Mouse (Mus musculus): ENCODE data around the gene Ubtf. TPM values are rescaled to one million over a fixed set of nuclear protein-coding genes. Genes with fewer than 3 reads are reported as not detected.

The Ubtf gene
- polyA plus RNA-seq, 1 experiment from 2014 or later = 78.2 TPM

DNA sequence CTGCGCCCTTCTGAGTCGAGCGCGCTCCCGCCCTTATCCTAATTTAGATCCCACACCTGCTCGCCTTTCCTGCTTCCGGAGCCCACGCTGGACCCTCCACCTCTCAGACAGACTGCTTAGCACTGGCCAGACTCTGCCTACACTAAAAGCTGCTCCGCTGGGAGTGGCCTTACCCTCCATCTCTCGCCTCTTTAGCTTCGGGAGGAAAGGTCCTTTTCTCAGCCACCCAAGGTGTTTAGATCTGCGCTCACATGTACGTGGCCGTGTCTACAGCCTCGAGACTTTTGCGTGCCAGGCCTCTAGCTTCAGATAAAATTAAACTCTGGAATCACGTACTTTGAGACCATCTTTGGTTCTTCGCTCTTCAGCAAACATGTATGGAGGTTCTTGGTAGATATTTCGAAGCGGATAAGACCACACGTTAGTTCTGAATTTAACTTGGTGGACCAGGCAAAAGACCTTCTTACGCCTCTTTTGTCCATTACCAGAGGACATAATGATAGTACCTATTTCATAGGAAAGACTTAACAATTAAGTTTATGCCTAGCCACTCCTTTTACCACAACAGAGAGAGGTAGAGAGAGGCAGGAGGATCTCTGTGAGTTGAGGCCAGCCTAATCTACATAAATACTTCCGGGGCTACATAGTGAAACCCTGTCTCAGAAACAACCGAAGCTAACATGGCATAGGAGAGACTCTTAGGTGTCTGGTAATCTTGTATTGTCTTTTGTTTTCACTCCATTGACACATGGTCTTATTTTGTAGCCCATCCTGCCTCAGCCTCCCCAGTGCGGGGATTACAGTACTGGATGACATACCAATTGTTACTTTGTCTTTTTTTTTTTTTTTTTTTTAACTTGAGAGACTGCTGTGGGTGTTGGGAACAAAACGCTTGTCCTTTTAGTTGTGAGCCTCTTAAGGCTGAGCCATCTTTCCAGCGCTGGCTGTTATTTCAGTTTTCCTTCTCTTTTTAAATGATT is 21.7 kb downstream of the Ubtf start:
- H3K27me3 ChIP-seq = no peaks in the 10 kb centered on the region
- peak overlapping the region; percentile 93 for H3K4me2 ChIP-seq
- H3K4me3 ChIP-seq = peak overlapping the region; percentile 88
- H3K4me1 ChIP-seq (replicated peaks) = peaks cover 30% of the 10 kb centered on the region
- ATAC-seq (ENCODE audit: low read depth) = peak; percentile 37
- peak overlapping the region; percentile 98 for H3K27ac ChIP-seq (replicated peaks)
- no peaks in the 10 kb centered on the region for H3K9me3 ChIP-seq
- peak overlapping the region; percentile 97 for H3K9ac ChIP-seq
- H3K36me3 ChIP-seq = peaks cover 16% of the 10 kb centered on the region
- whole genome bisulfite sequencing = 25% methylated on average over 27 of the region's 27 CpGs

DNA sequence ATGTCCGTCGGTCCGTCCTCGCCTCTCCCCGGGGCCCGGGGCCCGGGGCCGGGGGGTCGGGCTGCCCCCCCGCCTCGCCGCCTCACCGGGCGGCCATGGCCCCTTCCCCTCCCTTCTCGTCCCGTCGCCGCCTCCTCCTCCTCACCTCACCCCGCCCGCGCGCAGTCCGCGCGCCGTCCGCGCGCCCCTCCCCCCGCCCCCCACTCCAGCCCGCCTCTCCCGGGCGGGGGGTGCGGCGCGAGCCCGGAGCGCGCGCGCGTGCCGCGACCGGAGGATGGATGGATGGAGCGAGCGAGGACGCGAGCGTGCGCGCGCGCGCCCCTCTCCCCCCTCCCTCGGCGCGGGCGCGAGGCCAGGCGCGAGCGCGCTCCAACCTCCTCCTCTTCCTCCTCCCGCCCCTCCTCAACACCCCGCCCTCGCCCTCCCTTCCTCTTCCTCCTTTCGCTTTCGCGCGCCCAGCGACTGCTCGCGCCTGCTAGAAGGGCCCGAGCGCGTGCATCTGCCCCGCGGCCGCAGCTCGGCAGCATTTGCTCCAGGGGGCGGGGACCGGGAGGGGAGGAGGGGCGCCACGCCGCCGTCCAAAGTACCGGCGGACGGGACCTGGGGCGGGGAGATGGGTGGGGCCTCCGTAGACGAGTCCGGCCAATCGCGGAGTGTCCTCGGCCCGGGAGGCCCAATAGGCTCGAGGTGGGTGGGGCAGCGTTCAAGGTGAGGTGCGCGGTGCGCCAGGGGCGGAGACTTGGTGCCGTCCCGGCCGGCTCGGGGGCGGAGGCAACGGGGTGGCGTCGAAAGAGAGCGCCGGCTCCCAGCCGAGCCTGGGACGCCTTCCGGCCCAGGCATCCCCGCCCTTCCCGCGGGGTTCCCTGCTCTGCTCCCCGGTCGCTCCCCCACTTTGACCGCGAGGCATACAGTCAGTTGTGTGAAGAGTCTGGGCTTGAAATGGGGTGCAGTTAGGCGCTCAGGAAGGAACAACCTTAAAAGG is 22.8 kb downstream of the Ubtf start, which contains the start of gene Atxn7l3:
TSS of gene Atxn7l3 (minus strand) at position 141 of the 982 bp plus-strand sequence.
- WGBS = under 1% methylated on average over 69 of the region's 125 CpGs
- Histone ChIP-seq H3K27ac (replicated peaks) (peak within 1 kb of the TSS; percentile 98), H3K9me3 (no peaks in the 10 kb centered on the region), H3K4me3 (peak within 1 kb of the TSS; percentile 88), H3K27me3 (no peaks in the 10 kb centered on the region), H3K4me2 (peak within 1 kb of the TSS; percentile 93), H3K36me3 (peaks cover 27% of the 10 kb centered on the region), H3K9ac (peak within 1 kb of the TSS; percentile 97), H3K4me1 (replicated peaks) (peaks cover 30% of the 10 kb centered on the region)
- peak; percentile 95 for ATAC-seq (ENCODE audit: low read depth)

DNA sequence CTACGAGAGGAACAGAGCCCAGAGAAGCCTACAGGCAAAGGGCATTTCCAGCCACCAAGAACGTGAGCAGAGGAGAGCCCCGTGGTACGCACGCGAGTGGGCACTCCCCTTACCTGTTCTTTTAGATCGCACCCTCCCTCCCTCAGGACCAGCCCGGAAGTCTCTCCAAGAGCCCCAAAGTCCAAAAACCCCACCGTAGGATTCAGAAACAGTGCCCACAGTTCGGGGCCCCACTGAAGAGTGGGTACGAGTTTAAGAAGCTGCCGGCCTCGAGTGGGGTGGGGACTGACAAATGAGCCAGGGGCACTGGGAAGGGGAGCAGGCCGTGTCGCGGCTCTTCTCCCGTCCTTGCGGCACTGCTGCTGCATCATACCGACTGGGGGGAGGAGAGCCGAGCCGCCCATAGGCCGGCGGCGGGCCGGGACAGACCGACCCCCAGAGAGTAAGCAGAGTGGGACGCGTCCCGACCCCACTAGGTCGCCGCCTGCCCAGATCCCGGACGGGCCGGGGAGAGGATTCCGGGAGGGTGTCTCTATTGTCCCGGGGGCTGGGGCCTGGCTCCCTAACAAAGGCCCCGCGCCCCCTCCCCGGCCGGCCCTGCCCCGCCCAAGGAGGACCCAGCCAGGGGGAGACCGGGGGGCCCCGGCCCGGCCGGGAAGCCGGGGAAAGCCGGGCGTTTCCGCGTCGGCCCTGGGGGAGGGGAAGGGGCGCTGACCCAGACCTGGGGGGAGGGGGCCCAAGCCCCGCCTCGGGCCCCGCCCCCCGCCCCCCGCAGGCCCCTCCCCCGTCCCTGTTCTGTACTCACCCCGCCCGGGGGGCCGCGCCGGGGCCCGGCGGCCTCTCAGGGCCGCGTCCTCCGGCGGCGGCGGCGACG is 23.7 kb downstream of the Ubtf start:
- H3K9ac ChIP-seq = peak overlapping the region; percentile 97
- peak overlapping the region; percentile 93 for H3K4me2 ChIP-seq
- peak; percentile 28 for ATAC-seq (ENCODE audit: low read depth)
- no peaks in the 10 kb centered on the region for H3K9me3 ChIP-seq
- peaks cover 36% of the 10 kb centered on the region for H3K36me3 ChIP-seq
- peaks cover 30% of the 10 kb centered on the region for H3K4me1 ChIP-seq (replicated peaks)
- peak overlapping the region; percentile 98 for H3K27ac ChIP-seq (replicated peaks)
- peak overlapping the region; percentile 88 for H3K4me3 ChIP-seq
- WGBS = under 1% methylated on average over 39 of the region's 73 CpGs
- no peaks in the 10 kb centered on the region for H3K27me3 ChIP-seq

DNA sequence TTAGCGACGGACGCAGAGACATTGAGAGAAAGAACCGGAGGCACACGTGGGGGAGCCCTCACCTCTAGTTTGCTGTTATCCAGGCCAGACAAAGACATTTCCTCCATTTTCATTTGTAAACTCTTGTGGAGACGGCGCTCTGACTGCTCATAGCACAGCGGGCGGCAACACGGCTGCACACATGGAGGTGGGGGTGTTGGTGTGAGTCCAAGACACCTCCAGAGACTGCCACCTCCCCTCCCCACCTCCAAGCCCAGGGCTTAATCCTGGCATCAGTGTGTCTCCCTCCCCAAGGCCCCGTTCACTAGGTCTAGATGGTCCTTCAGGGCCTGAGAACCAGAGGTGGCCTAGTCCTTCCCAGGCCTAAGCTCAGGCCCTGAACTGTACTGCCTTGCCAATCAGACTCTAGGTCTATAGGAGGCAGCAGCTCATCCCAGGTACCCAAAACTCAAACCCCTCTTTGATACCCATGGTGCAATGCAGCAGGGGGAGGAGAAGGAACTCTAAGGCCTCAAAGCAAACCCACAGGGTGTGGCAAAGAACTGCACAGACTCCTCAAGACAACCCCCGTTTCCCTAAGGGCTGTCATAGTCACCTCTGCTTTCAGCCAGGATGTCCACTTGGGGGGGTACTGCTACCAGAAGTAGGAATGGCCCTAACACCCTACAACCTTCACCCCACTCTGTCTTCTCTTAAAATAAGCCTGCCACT is 24.5 kb downstream of the Ubtf start:
- WGBS = 69% methylated on average over 12 of the region's 12 CpGs
- H3K4me2 ChIP-seq = peak overlapping the region; percentile 93
- peak overlapping the region; percentile 97 for H3K9ac ChIP-seq
- H3K36me3 ChIP-seq = peaks cover 44% of the 10 kb centered on the region
- ATAC-seq (ENCODE audit: low read depth) = peak; percentile 0; the same call in 1 of the 2 replicates
- no peaks in the 10 kb centered on the region for H3K27me3 ChIP-seq
- peak overlapping the region; percentile 98 for H3K27ac ChIP-seq (replicated peaks)
- peak overlapping the region; percentile 88 for H3K4me3 ChIP-seq
- H3K9me3 ChIP-seq = no peaks in the 10 kb centered on the region
- peaks cover 30% of the 10 kb centered on the region for H3K4me1 ChIP-seq (replicated peaks)

DNA sequence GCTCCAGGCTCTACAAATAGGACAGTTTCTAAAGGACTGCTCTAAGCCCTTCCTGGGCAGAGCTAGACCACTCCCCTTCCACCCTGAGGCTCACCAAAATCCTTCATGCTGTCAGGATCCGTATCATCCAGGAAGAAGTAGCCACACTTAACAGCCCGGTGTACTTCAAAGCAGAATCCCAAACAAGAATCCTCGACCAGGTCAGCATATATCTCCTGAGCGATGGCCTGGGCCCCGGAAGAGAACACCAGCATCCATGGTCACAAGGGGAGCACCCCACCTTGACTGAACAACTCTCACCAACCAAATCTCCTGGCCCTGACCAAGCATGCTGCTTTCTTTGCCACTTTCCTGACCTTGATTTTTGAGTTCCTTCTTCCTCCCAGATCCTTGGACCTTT is 25.1 kb downstream of the Ubtf start:
- no peaks in the 10 kb centered on the region for H3K9me3 ChIP-seq
- peaks cover 50% of the 10 kb centered on the region for H3K36me3 ChIP-seq
- H3K27ac ChIP-seq (replicated peaks) = 0 out of 2 replicates have a peak overlapping the region, but pooled peaks have one; percentile 98
- peak overlapping the region; percentile 97 for H3K9ac ChIP-seq
- peak overlapping the region; percentile 93 for H3K4me2 ChIP-seq
- WGBS = 82% methylated on average over 5 of the region's 5 CpGs
- H3K27me3 ChIP-seq = no peaks in the 10 kb centered on the region
- H3K4me3 ChIP-seq = peak overlapping the region; percentile 88
- peaks cover 30% of the 10 kb centered on the region for H3K4me1 ChIP-seq (replicated peaks)
- no peak for ATAC-seq (ENCODE audit: low read depth)

DNA sequence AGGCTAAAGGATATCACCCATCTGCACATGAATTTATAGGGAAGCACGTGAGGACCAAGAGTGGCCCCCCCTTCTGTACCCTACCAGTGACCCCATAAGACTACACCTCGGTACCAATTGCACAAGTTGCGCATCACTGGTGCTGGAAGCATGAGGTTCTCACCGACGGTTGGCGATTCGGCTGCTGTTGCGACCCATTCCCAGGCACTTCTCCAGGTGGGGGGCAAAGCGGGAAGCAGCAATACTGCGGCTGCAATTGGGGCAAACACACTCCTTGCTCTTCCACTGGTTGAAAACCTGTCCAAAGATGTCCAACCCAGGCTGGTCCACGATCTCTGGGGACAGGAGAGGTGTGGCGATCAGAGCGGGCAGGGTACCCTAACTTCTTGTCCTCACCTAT is 25.6 kb downstream of the Ubtf start:
- peak overlapping the region; percentile 97; the same call in 1 of the 2 replicates for H3K9ac ChIP-seq
- H3K27me3 ChIP-seq = no peaks in the 10 kb centered on the region
- H3K27ac ChIP-seq (replicated peaks) = no peak overlapping the region
- WGBS = 94% methylated on average over 13 of the region's 13 CpGs
- no peaks in the 10 kb centered on the region for H3K9me3 ChIP-seq
- peaks cover 54% of the 10 kb centered on the region for H3K36me3 ChIP-seq
- no peak for ATAC-seq (ENCODE audit: low read depth)
- peaks cover 30% of the 10 kb centered on the region for H3K4me1 ChIP-seq (replicated peaks)
- H3K4me2 ChIP-seq = peak overlapping the region; percentile 93
- no peak overlapping the region for H3K4me3 ChIP-seq

DNA sequence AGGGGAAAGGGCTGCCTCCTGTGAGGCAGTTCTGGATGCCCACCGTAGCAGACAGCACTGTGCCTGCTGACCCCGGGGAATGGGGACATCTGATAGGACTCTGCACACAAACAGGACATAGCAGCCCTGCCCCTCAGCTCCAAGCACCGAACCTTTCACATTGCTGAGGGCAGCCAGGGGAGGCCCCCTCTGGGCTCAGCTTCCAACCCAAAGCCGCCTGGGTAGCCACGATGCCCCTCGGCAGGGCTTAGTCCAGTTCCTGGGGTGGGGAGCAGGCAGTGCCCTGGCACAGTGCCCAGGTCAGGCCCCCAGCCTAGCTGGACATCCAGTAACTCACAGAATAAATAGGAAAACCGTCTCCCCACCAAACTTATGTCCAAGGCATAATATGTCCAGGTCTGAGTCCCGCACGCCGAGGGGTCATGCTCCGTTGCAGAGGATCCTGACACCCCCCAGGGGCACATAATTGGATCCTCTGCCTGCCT is 28.4 kb downstream of the Ubtf start:
- H3K27me3 ChIP-seq = no peaks in the 10 kb centered on the region
- H3K4me2 ChIP-seq = no peak overlapping the region
- no peak for ATAC-seq (ENCODE audit: low read depth)
- no peak overlapping the region for H3K4me3 ChIP-seq
- no peaks in the 10 kb centered on the region for H3K9me3 ChIP-seq
- WGBS = 82% methylated on average over 11 of the region's 11 CpGs
- H3K4me1 ChIP-seq (replicated peaks) = peaks cover 32% of the 10 kb centered on the region
- peak overlapping the region; percentile 41; the same call in 1 of the 2 replicates for H3K9ac ChIP-seq
- H3K27ac ChIP-seq (replicated peaks) = no peak overlapping the region
- H3K36me3 ChIP-seq = peaks cover 74% of the 10 kb centered on the region

DNA sequence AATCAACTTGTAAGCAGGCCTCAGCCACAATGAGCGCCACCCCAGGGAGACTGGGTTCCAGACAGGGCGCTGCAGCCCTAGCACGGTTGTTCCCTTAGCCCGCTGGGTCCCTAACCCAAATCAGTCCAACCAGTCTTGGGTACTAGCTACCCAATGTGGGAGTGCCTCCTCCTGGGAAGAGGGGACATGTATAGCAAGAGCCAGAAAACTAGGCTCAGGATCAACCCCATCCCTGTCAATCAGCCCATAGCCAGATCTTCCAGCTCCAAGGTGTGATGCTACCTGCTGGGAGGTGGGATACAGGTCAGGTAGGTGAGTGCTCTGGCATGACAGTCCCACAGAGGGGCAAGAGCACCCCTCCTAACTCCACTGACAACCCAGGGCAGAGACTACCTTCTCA is 29.4 kb downstream of the Ubtf start:
- Histone ChIP-seq H3K4me1 (replicated peaks) (peaks cover 35% of the 10 kb centered on the region), H3K27ac (replicated peaks) (no peak overlapping the region), H3K4me3 (no peak overlapping the region), H3K9me3 (no peaks in the 10 kb centered on the region), H3K36me3 (peaks cover 74% of the 10 kb centered on the region), H3K9ac (peak overlapping the region; percentile 12; the same call in 1 of the 2 replicates), H3K4me2 (no peak overlapping the region), H3K27me3 (no peaks in the 10 kb centered on the region)
- ATAC-seq (ENCODE audit: low read depth) = no peak
- 86% methylated on average over 4 of the region's 4 CpGs for WGBS

DNA sequence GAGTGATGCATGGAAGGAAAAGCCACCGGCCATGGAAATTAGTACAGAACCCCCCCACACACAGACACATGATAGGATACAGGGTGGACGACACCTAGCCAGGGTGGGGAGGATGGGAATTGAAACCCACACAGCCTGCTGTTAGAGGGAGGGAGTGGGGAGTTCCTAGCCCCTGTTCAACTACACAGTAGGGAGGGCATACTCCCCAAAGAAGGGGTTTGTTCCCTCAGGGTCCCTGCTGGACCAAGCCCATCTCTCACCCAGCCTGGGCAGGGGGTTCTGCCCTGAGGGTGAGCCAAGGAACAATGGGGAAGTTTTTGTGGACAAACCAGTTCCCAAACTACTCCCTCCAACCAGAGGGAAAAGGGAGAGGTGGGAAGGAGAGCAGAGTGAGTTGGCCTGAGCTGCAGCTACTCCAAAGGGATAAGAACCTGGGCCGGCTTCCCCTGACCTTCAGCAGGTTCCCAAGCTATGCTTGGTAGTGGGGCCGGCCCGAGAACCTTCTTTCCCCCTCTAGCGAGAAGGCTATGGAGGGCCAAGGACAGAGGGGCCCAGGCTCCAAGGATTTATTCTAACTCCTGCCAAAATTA is 29.9 kb downstream of the Ubtf start:
- Histone ChIP-seq H3K27me3 (no peaks in the 10 kb centered on the region), H3K36me3 (peaks cover 74% of the 10 kb centered on the region), H3K4me3 (no peak overlapping the region), H3K9ac (peak overlapping the region; percentile 31; the same call in 1 of the 2 replicates), H3K9me3 (no peaks in the 10 kb centered on the region), H3K4me1 (replicated peaks) (peaks cover 30% of the 10 kb centered on the region), H3K27ac (replicated peaks) (peak overlapping the region; percentile 18; the same call in 1 of the 2 replicates), H3K4me2 (no peak overlapping the region)
- 69% methylated on average over 6 of the region's 6 CpGs for WGBS
- no peak for ATAC-seq (ENCODE audit: low read depth)

DNA sequence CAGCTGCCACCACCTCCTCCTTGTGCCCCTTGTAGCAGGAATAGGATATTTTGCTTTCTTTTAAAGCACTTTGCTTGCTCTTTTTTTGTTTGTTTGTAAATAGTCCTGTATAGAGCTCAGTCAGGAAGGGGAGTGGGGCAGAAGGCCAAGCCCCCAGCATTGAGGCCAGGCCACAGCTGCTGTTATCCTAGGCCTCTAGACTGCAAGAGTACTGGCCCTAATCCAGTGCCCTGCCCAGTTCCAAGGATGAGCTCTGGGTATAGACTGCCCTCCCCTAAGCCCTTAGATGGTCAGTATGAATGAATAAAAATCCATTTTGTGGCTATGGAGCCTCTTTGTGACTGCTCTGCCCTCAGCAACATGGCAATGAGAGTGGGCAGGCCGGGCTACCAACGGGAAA is 30.6 kb downstream of the Ubtf start:
- H3K9ac ChIP-seq = no peak overlapping the region

More for the DNA sequence above, 30.6 kb downstream of the Ubtf start:
- 79% methylated on average over 2 of the region's 2 CpGs for WGBS
- Histone ChIP-seq H3K36me3 (peaks cover 68% of the 10 kb centered on the region), H3K27ac (replicated peaks) (no peak overlapping the region), H3K4me2 (no peak overlapping the region), H3K4me3 (no peak overlapping the region), H3K9me3 (no peaks in the 10 kb centered on the region), H3K4me1 (replicated peaks) (peaks cover 23% of the 10 kb centered on the region), H3K27me3 (no peaks in the 10 kb centered on the region)
- ATAC-seq (ENCODE audit: low read depth) = no peak
